Mouse (Mus musculus) megakaryocyte, embryonic 14.5 days (primary cell): ENCODE measurements at regions not wholly inside any gene's neighbourhood (a gene's known extent, or its start where the extent isn't known, plus 50 kb on each side); places are given as distances from the start of the nearest gene placed in this dataset.

Source experiments
- FLI1 ChIP-seq: IDR thresholded peaks from 2 replicates; pipeline ENCODE4 v1.6.1; 2012; ENCODE audit warnings: low read length, inconsistent platforms, mixed read lengths
- GATA1 ChIP-seq: IDR thresholded peaks from 3 replicates; pipeline ENCODE4 v1.6.1; 2012; ENCODE audit warnings: mixed read lengths, low read length, inconsistent platforms, borderline replicate concordance

- TF ChIP-seq FLI1, result no peak
- TF ChIP-seq GATA1, result no peak
Observed at GRCm38 (mm10) chr1:193967957-193968926, 598.1 kb upstream of the Camk1g start.
